Mouse (Mus musculus) retina, postnatal 1 day (tissue): ENCODE measurements around the gene Col4a6.
A peak's percentile ranks its signal among the peaks of the same experiment; 100 is the strongest.

Experiments used
- DNase-seq: peaks from one replicate; pipeline ENCODE4 v3.0.0-alpha.2; 2012

The Col4a6 gene

GRCm38 (mm10) chrX:141473470-141474302 lies at the start of gene Col4a6:
TSS of gene Col4a6 (minus strand) at chrX:141474076.
- peak; percentile 35 for DNase-seq

- no peak for DNase-seq
Measured at GRCm38 (mm10) chrX:141503125-141503524, 29.2 kb upstream of the Col4a6 start.

GRCm38 (mm10) chrX:141494545-141494944 lies 20.7 kb upstream of the Col4a6 start:
- DNase-seq: no peak

- no peak for DNase-seq
Measured at GRCm38 (mm10) chrX:141475566-141476327, 1.9 kb upstream of the Col4a6 start.

- peak; percentile 90 for DNase-seq
Measured at GRCm38 (mm10) chrX:141475110-141475509, 1.2 kb upstream of the Col4a6 start, which contains the start of gene Col4a5. TSS of gene Col4a5 (plus strand) at chrX:141475385.

- DNase-seq: no peak
Measured at GRCm38 (mm10) chrX:141447936-141448335, 25.9 kb downstream of the Col4a6 start.

- DNase-seq: no peak
Measured at GRCm38 (mm10) chrX:141439423-141439822, 34.5 kb downstream of the Col4a6 start.

- no peak for DNase-seq
Measured at GRCm38 (mm10) chrX:141436780-141437179, 37.1 kb downstream of the Col4a6 start.

GRCm38 (mm10) chrX:141415318-141415717 lies 58.6 kb downstream of the Col4a6 start:
- DNase-seq: no peak

- no peak for DNase-seq
Measured at GRCm38 (mm10) chrX:141396243-141396642, 77.6 kb downstream of the Col4a6 start.

GRCm38 (mm10) chrX:141385399-141386105 lies 88.3 kb downstream of the Col4a6 start:
- DNase-seq: no peak

- DNase-seq: no peak
Measured at GRCm38 (mm10) chrX:141384632-141385031, 89.2 kb downstream of the Col4a6 start.

- DNase-seq: no peak
Measured at GRCm38 (mm10) chrX:141370276-141370675, 103.6 kb downstream of the Col4a6 start.

- no peak for DNase-seq
Measured at GRCm38 (mm10) chrX:141363331-141363730, 110.5 kb downstream of the Col4a6 start.

GRCm38 (mm10) chrX:141341417-141341816 lies 132.5 kb downstream of the Col4a6 start:
- DNase-seq: no peak

GRCm38 (mm10) chrX:141328044-141328443 lies 145.8 kb downstream of the Col4a6 start:
- DNase-seq: no peak

GRCm38 (mm10) chrX:141324201-141324600 lies 149.7 kb downstream of the Col4a6 start:
- no peak for DNase-seq

- no peak for DNase-seq
Measured at GRCm38 (mm10) chrX:141316217-141316616, 157.7 kb downstream of the Col4a6 start.

GRCm38 (mm10) chrX:141315795-141316194 lies 158.1 kb downstream of the Col4a6 start:
- DNase-seq: no peak

- no peak for DNase-seq
Measured at GRCm38 (mm10) chrX:141292702-141293462, 181.0 kb downstream of the Col4a6 start.

- no peak for DNase-seq
Measured at GRCm38 (mm10) chrX:141276397-141276796, 197.5 kb downstream of the Col4a6 start.

- peak; percentile 88 for DNase-seq
Measured at GRCm38 (mm10) chrX:141265986-141266385, 207.9 kb downstream of the Col4a6 start.
